Mouse (Mus musculus): ENCODE results near the gene Fgfr2. TPM values are rescaled to one million over a fixed set of nuclear protein-coding genes. Genes with fewer than 3 reads are reported as not detected.

Fgfr2 gene
- polyA plus RNA-seq, 1 experiment from 2014 or later = 20.3 TPM

GRCm38 (mm10) chr7:131037083-131037482, 2086.1 kb downstream of the Fgfr2 start:
- ATAC-seq (replicated peaks; ENCODE audit: extremely low read depth, insufficient read depth, low FRiP score) = no peak
- WGBS = 31% methylated on average over 2 of the region's 2 CpGs
- no peak overlapping the region for H3K27ac ChIP-seq (ENCODE audit: low read length)

GRCm38 (mm10) chr7:131036396-131036795, 2086.8 kb downstream of the Fgfr2 start:
- ATAC-seq (replicated peaks; ENCODE audit: extremely low read depth, insufficient read depth, low FRiP score) = no peak; the same call in 1 of the 2 replicates

More at GRCm38 (mm10) chr7:131037083-131037482, 2086.1 kb downstream of the Fgfr2 start:
- H3K27me3 ChIP-seq (ENCODE audit: control insufficient read depth, insufficient read depth, low read length) = no peaks in the 10 kb centered on the region
- H3K9me3 ChIP-seq (replicated peaks; ENCODE audit: control insufficient read depth, low read length) = no peaks in the 10 kb centered on the region
- H3K36me3 ChIP-seq (ENCODE audit: control insufficient read depth, insufficient read depth) = no peaks in the 10 kb centered on the region
- no peak overlapping the region for H3K4me2 ChIP-seq (ENCODE audit: low read depth, low read length)
- no peak overlapping the region for H3K4me3 ChIP-seq (ENCODE audit: low read length)
- no peak overlapping the region for H3K9ac ChIP-seq (ENCODE audit: low read length)
- no peaks in the 10 kb centered on the region; the same call in 1 of the 2 replicates for H3K4me1 ChIP-seq (ENCODE audit: control insufficient read depth, insufficient read depth, low read length)

GRCm38 (mm10) chr7:131031755-131032154, 2091.4 kb downstream of the Fgfr2 start, which contains the start of gene Dmbt1:
Gene Dmbt1 (plus strand): TSS chr7:131032053.
- no peak for ATAC-seq (replicated peaks; ENCODE audit: extremely low read depth, insufficient read depth, low FRiP score)
- no peak within 1 kb of the TSS for H3K4me2 ChIP-seq (ENCODE audit: low read depth, low read length)
- no peaks in the 10 kb centered on the region for H3K4me1 ChIP-seq (ENCODE audit: control insufficient read depth, insufficient read depth, low read length)
- no peak within 1 kb of the TSS for H3K4me3 ChIP-seq (ENCODE audit: low read length)
- H3K36me3 ChIP-seq (ENCODE audit: control insufficient read depth, insufficient read depth) = no peaks in the 10 kb centered on the region
- H3K27me3 ChIP-seq (ENCODE audit: control insufficient read depth, insufficient read depth, low read length) = no peaks in the 10 kb centered on the region
- H3K9ac ChIP-seq (ENCODE audit: low read length) = no peak within 1 kb of the TSS
- H3K9me3 ChIP-seq (replicated peaks; ENCODE audit: control insufficient read depth, low read length) = no peaks in the 10 kb centered on the region
- WGBS = 67% methylated on average over 5 of the region's 5 CpGs
- no peak within 1 kb of the TSS for H3K27ac ChIP-seq (ENCODE audit: low read length)

More at GRCm38 (mm10) chr7:131036396-131036795, 2086.8 kb downstream of the Fgfr2 start:
- Histone ChIP-seq H3K4me3 (ENCODE audit: low read length) (no peak overlapping the region), H3K9ac (ENCODE audit: low read length) (no peak overlapping the region), H3K27ac (ENCODE audit: low read length) (no peak overlapping the region), H3K4me1 (ENCODE audit: control insufficient read depth, insufficient read depth, low read length) (no peaks in the 10 kb centered on the region; the same call in 1 of the 2 replicates), H3K4me2 (ENCODE audit: low read depth, low read length) (no peak overlapping the region), H3K36me3 (ENCODE audit: control insufficient read depth, insufficient read depth) (no peaks in the 10 kb centered on the region), H3K27me3 (ENCODE audit: control insufficient read depth, insufficient read depth, low read length) (no peaks in the 10 kb centered on the region), H3K9me3 (replicated peaks; ENCODE audit: control insufficient read depth, low read length) (no peaks in the 10 kb centered on the region)
- 48% methylated on average over 3 of the region's 3 CpGs for WGBS

GRCm38 (mm10) chr7:131027557-131027956, 2095.6 kb downstream of the Fgfr2 start:
- Histone ChIP-seq H3K4me2 (ENCODE audit: low read depth, low read length) (no peak overlapping the region), H3K4me1 (ENCODE audit: control insufficient read depth, insufficient read depth, low read length) (no peaks in the 10 kb centered on the region), H3K27ac (ENCODE audit: low read length) (no peak overlapping the region), H3K9ac (ENCODE audit: low read length) (no peak overlapping the region), H3K9me3 (replicated peaks; ENCODE audit: control insufficient read depth, low read length) (no peaks in the 10 kb centered on the region), H3K4me3 (ENCODE audit: low read length) (no peak overlapping the region), H3K27me3 (ENCODE audit: control insufficient read depth, insufficient read depth, low read length) (no peaks in the 10 kb centered on the region), H3K36me3 (ENCODE audit: control insufficient read depth, insufficient read depth) (no peaks in the 10 kb centered on the region)
- ATAC-seq (replicated peaks; ENCODE audit: extremely low read depth, insufficient read depth, low FRiP score) = no peak
- WGBS = 69% methylated on average over 1 of the region's 1 CpGs

GRCm38 (mm10) chr7:131024807-131025206, 2098.3 kb downstream of the Fgfr2 start:
- H3K4me2 ChIP-seq (ENCODE audit: low read depth, low read length) = no peak overlapping the region
- no peak overlapping the region for H3K27ac ChIP-seq (ENCODE audit: low read length)
- no peak for ATAC-seq (replicated peaks; ENCODE audit: extremely low read depth, insufficient read depth, low FRiP score)
- H3K27me3 ChIP-seq (ENCODE audit: control insufficient read depth, insufficient read depth, low read length) = no peaks in the 10 kb centered on the region
- H3K9me3 ChIP-seq (replicated peaks; ENCODE audit: control insufficient read depth, low read length) = no peaks in the 10 kb centered on the region
- H3K36me3 ChIP-seq (ENCODE audit: control insufficient read depth, insufficient read depth) = no peaks in the 10 kb centered on the region
- WGBS = 15% methylated on average over 1 of the region's 1 CpGs
- no peaks in the 10 kb centered on the region for H3K4me1 ChIP-seq (ENCODE audit: control insufficient read depth, insufficient read depth, low read length)
- no peak overlapping the region for H3K4me3 ChIP-seq (ENCODE audit: low read length)
- H3K9ac ChIP-seq (ENCODE audit: low read length) = no peak overlapping the region

GRCm38 (mm10) chr7:131019181-131019580, 2104.0 kb downstream of the Fgfr2 start:
- no peak for ATAC-seq (replicated peaks; ENCODE audit: extremely low read depth, insufficient read depth, low FRiP score)
- 80% methylated on average over 2 of the region's 2 CpGs for whole genome bisulfite sequencing

GRCm38 (mm10) chr7:131011901-131012300, 2111.2 kb downstream of the Fgfr2 start:
- H3K9me3 ChIP-seq (replicated peaks; ENCODE audit: control insufficient read depth, low read length) = peaks cover 8% of the 10 kb centered on the region
- no peaks in the 10 kb centered on the region for H3K36me3 ChIP-seq (ENCODE audit: control insufficient read depth, insufficient read depth)
- H3K9ac ChIP-seq (ENCODE audit: low read length) = no peak overlapping the region
- H3K4me2 ChIP-seq (ENCODE audit: low read depth, low read length) = no peak overlapping the region
- H3K27ac ChIP-seq (ENCODE audit: low read length) = no peak overlapping the region
- no peaks in the 10 kb centered on the region for H3K27me3 ChIP-seq (ENCODE audit: control insufficient read depth, insufficient read depth, low read length)
- H3K4me1 ChIP-seq (ENCODE audit: control insufficient read depth, insufficient read depth, low read length) = no peaks in the 10 kb centered on the region
- 62% methylated on average over 1 of the region's 1 CpGs for WGBS
- no peak for ATAC-seq (replicated peaks; ENCODE audit: extremely low read depth, insufficient read depth, low FRiP score)
- no peak overlapping the region for H3K4me3 ChIP-seq (ENCODE audit: low read length)

More at GRCm38 (mm10) chr7:131019181-131019580, 2104.0 kb downstream of the Fgfr2 start:
- Histone ChIP-seq H3K4me1 (ENCODE audit: control insufficient read depth, insufficient read depth, low read length) (no peaks in the 10 kb centered on the region), H3K27ac (ENCODE audit: low read length) (no peak overlapping the region), H3K36me3 (ENCODE audit: control insufficient read depth, insufficient read depth) (no peaks in the 10 kb centered on the region), H3K9me3 (replicated peaks; ENCODE audit: control insufficient read depth, low read length) (peaks cover 5% of the 10 kb centered on the region), H3K4me2 (ENCODE audit: low read depth, low read length) (no peak overlapping the region), H3K9ac (ENCODE audit: low read length) (no peak overlapping the region), H3K27me3 (ENCODE audit: control insufficient read depth, insufficient read depth, low read length) (no peaks in the 10 kb centered on the region), H3K4me3 (ENCODE audit: low read length) (no peak overlapping the region)

GRCm38 (mm10) chr7:131009178-131009577, 2114.0 kb downstream of the Fgfr2 start:
- Histone ChIP-seq H3K27ac (ENCODE audit: low read length) (no peak overlapping the region), H3K9ac (ENCODE audit: low read length) (no peak overlapping the region), H3K4me2 (ENCODE audit: low read depth, low read length) (no peak overlapping the region), H3K9me3 (replicated peaks; ENCODE audit: control insufficient read depth, low read length) (peaks cover 15% of the 10 kb centered on the region), H3K36me3 (ENCODE audit: control insufficient read depth, insufficient read depth) (no peaks in the 10 kb centered on the region), H3K4me3 (ENCODE audit: low read length) (no peak overlapping the region), H3K4me1 (ENCODE audit: control insufficient read depth, insufficient read depth, low read length) (no peaks in the 10 kb centered on the region), H3K27me3 (ENCODE audit: control insufficient read depth, insufficient read depth, low read length) (no peaks in the 10 kb centered on the region)
- 67% methylated on average over 5 of the region's 5 CpGs for WGBS
- ATAC-seq (replicated peaks; ENCODE audit: extremely low read depth, insufficient read depth, low FRiP score) = no peak

GRCm38 (mm10) chr7:131007221-131007620, 2115.9 kb downstream of the Fgfr2 start:
- WGBS = 89% methylated on average over 2 of the region's 2 CpGs
- Histone ChIP-seq H3K9me3 (replicated peaks; ENCODE audit: control insufficient read depth, low read length) (peaks cover 15% of the 10 kb centered on the region), H3K9ac (ENCODE audit: low read length) (no peak overlapping the region), H3K27me3 (ENCODE audit: control insufficient read depth, insufficient read depth, low read length) (no peaks in the 10 kb centered on the region), H3K36me3 (ENCODE audit: control insufficient read depth, insufficient read depth) (no peaks in the 10 kb centered on the region), H3K27ac (ENCODE audit: low read length) (no peak overlapping the region), H3K4me1 (ENCODE audit: control insufficient read depth, insufficient read depth, low read length) (no peaks in the 10 kb centered on the region), H3K4me2 (ENCODE audit: low read depth, low read length) (no peak overlapping the region), H3K4me3 (ENCODE audit: low read length) (no peak overlapping the region)
- no peak for ATAC-seq (replicated peaks; ENCODE audit: extremely low read depth, insufficient read depth, low FRiP score)
